ENCODE assay signal across 16 mouse cellular contexts in the genomic region with DNA sequence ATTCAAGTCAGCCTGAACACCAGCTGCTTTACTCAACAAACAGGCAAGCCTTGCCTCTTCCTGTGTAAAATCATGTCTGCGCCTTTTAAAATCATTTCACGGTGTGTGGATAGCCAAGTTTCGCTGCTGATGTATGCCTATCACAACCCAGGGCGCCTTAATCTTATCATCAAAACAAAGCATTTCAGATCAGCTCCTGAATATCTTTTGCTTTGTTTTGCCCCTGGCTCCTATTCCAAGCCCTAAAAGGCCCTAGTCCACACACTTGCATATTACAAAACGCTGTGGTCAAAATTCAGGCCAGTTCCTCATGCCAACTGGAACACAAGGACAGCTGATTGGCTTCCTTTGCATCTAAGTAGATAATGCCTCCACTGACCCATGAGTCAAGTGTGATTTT.
DNase-seq lines count a peak whose midpoint lies in the region; ATAC-seq and TF ChIP-seq lines count a peak whose summit lies in the region.
"Had no signal": no experiment of that assay in that cellular context is flagged by ENCODE, and none has a peak within 500 bp of the region (broad histone marks: within the 10 kb centered on the region; RNA-seq: fewer than 3 reads in every experiment).

No protein-coding gene starts in this region.

- peak overlapping the region; percentile 29; the same call in 1 of the 2 replicates for H3K27ac ChIP-seq in hindbrain, embryonic 10.5 days
- H3K27ac ChIP-seq in hindbrain, embryonic 11.5 days (ENCODE audit: low read depth, low read length) = no peak overlapping the region
- H3K27ac ChIP-seq in bone marrow macrophage, adult 2 months (ENCODE audit: insufficient read depth, low read depth, low read length) = peak overlapping the region; percentile 84
- 0 out of 2 replicates have a peak overlapping the region, but pooled peaks have one; percentile 27 for H3K27ac ChIP-seq in midbrain, embryonic 14.5 days (replicated peaks; ENCODE audit: low read depth, low read length)
- no peak overlapping the region for H3K27ac ChIP-seq in gastrocnemius, adult 2 months
- H3K27ac ChIP-seq: intestine, embryonic 15.5 days; lung, embryonic 15.5 days had no signal

- DNase-seq in adrenal gland, adult 2 months = peak; percentile 68
- DNase-seq in adrenal gland, postnatal 4 days (ENCODE audit: low spot score in 2 of 2) = no peak
- DNase-seq in hindbrain, embryonic 10.5 days (ENCODE audit: low spot score) = no peak
- DNase-seq in hindbrain, embryonic 11.5 days (ENCODE audit: low spot score) = no peak
- DNase-seq in midbrain, embryonic 14.5 days = peak; percentile 54
- DNase-seq in gastrocnemius, adult 2 months = no peak
- DNase-seq in kidney, adult 9 months = no peak
- DNase-seq: heart, postnatal 10 days; kidney, postnatal 10 days; liver; thymus, postnatal 4 days had no signal

- H3K27me3 ChIP-seq in hindbrain, embryonic 10.5 days (ENCODE audit: insufficient read depth, poor library complexity, severe bottlenecking) = no peaks in the 10 kb centered on the region
- no peaks in the 10 kb centered on the region for H3K27me3 ChIP-seq in hindbrain, embryonic 11.5 days (ENCODE audit: control insufficient read depth, insufficient read depth, low read length)
- H3K27me3 ChIP-seq in midbrain, embryonic 14.5 days (ENCODE audit: control insufficient read depth, insufficient read depth, low read length) = no peaks in the 10 kb centered on the region
- H3K27me3 ChIP-seq: CH12.LX; intestine, embryonic 15.5 days; lung, embryonic 15.5 days had no signal

- 0 out of 2 replicates have a peak, but pooled peaks cover 4% of the 10 kb centered on the region for H3K4me1 ChIP-seq in hindbrain, embryonic 10.5 days (replicated peaks)
- H3K4me1 ChIP-seq in hindbrain, embryonic 11.5 days (replicated peaks; ENCODE audit: control insufficient read depth, insufficient read depth, low read length) = no peaks in the 10 kb centered on the region
- peaks cover 23% of the 10 kb centered on the region for H3K4me1 ChIP-seq in bone marrow macrophage, adult 2 months (ENCODE audit: control insufficient read depth, insufficient read depth, low read length)
- peaks cover 4% of the 10 kb centered on the region; the same call in 1 of the 2 replicates for H3K4me1 ChIP-seq in midbrain, embryonic 14.5 days (ENCODE audit: control insufficient read depth, insufficient read depth, low read length)
- H3K4me1 ChIP-seq: intestine, embryonic 15.5 days; lung, embryonic 15.5 days had no signal

- 84% methylated on average over 5 of the region's 5 CpGs for WGBS in hindbrain, embryonic 10.5 days
- 75% methylated on average over 5 of the region's 5 CpGs for WGBS in hindbrain, embryonic 11.5 days
- WGBS in midbrain, embryonic 14.5 days = 29% methylated on average over 5 of the region's 5 CpGs

- no peak for TF ChIP-seq POLR2A in bone marrow macrophage, adult 2 months (IDR thresholded peaks at IDR 0.05; ENCODE audit: borderline replicate concordance, low read depth, low read length)

- TF ChIP-seq CTCF in bone marrow macrophage, adult 2 months (IDR thresholded peaks at IDR 0.05; ENCODE audit: low read depth, low read length) = no peak
- no peak for TF ChIP-seq CTCF in gastrocnemius, adult 2 months (IDR thresholded peaks at IDR 0.05)

- H3K4me2 ChIP-seq in hindbrain, embryonic 11.5 days (replicated peaks; ENCODE audit: low read depth, low read length) = no peak overlapping the region
- no peak overlapping the region for H3K4me2 ChIP-seq in midbrain, embryonic 14.5 days (ENCODE audit: low read length)
- H3K4me2 ChIP-seq: intestine, embryonic 15.5 days; lung, embryonic 15.5 days had no signal

- intact Hi-C loops in gastrocnemius, adult 2 months (cut with DNase I) = no loop called here

- H3K36me3 ChIP-seq in hindbrain, embryonic 10.5 days = no peaks in the 10 kb centered on the region
- H3K36me3 ChIP-seq in hindbrain, embryonic 11.5 days (ENCODE audit: control insufficient read depth, insufficient read depth, low read length) = no peaks in the 10 kb centered on the region
- H3K36me3 ChIP-seq in midbrain, embryonic 14.5 days (ENCODE audit: control insufficient read depth, insufficient read depth, low read length) = no peaks in the 10 kb centered on the region
- H3K36me3 ChIP-seq: intestine, embryonic 15.5 days; lung, embryonic 15.5 days had no signal

- H3K9ac ChIP-seq in hindbrain, embryonic 11.5 days (ENCODE audit: low read depth, low read length) = no peak overlapping the region
- H3K9ac ChIP-seq in midbrain, embryonic 14.5 days (replicated peaks; ENCODE audit: low read length) = no peak overlapping the region
- H3K9ac ChIP-seq: intestine, embryonic 15.5 days; lung, embryonic 15.5 days had no signal

- no peak overlapping the region for H3K4me3 ChIP-seq in hindbrain, embryonic 10.5 days
- H3K4me3 ChIP-seq in hindbrain, embryonic 11.5 days (ENCODE audit: low read depth, low read length) = no peak overlapping the region
- H3K4me3 ChIP-seq in bone marrow macrophage, adult 2 months (ENCODE audit: insufficient read depth, low read length) = no peak overlapping the region
- no peak overlapping the region for H3K4me3 ChIP-seq in midbrain, embryonic 14.5 days (replicated peaks; ENCODE audit: low read depth, low read length)
- H3K4me3 ChIP-seq in gastrocnemius, adult 2 months = no peak overlapping the region
- H3K4me3 ChIP-seq: intestine, embryonic 15.5 days; lung, embryonic 15.5 days; myocyte had no signal

- no peak for ATAC-seq in hindbrain, embryonic 11.5 days (ENCODE audit: low FRiP score)
- no peak for ATAC-seq in midbrain, embryonic 14.5 days (ENCODE audit: low FRiP score, low TSS enrichment)
- ATAC-seq: intestine, embryonic 15.5 days had no signal

- H3K9me3 ChIP-seq in hindbrain, embryonic 10.5 days = peaks cover 4% of the 10 kb centered on the region; the same call in 1 of the 2 replicates
- no peaks in the 10 kb centered on the region for H3K9me3 ChIP-seq in hindbrain, embryonic 11.5 days (ENCODE audit: control insufficient read depth, low read length)
- H3K9me3 ChIP-seq in midbrain, embryonic 14.5 days (ENCODE audit: control insufficient read depth, low read length) = no peaks in the 10 kb centered on the region
- H3K9me3 ChIP-seq: intestine, embryonic 15.5 days; lung, embryonic 15.5 days had no signal

Comparison
In these comparisons a context has a peak if more than half of its experiments do, and no peak if none do; other contexts are left out.
1. DNase-seq: peak in adrenal gland, adult 2 months (single experiment) and midbrain, embryonic 14.5 days (single experiment); none in adrenal gland, postnatal 4 days (0 of 2), hindbrain, embryonic 10.5 days (single experiment), hindbrain, embryonic 11.5 days (single experiment), gastrocnemius, adult 2 months (single experiment) and kidney, adult 9 months (single experiment).
2. H3K27ac ChIP-seq: peak in hindbrain, embryonic 10.5 days (single experiment), bone marrow macrophage, adult 2 months (single experiment) and midbrain, embryonic 14.5 days (single experiment); none in hindbrain, embryonic 11.5 days (single experiment) and gastrocnemius, adult 2 months (single experiment).